In genomic region chr6:49208935-49209334, GRCm38 (mm10) we compare ENCODE assay signal across 8 mouse cellular contexts. TPM values are rescaled to one million over a fixed set of nuclear protein-coding genes. Genes with fewer than 3 reads are reported as not detected.
DNase-seq lines count a peak whose midpoint lies in the region; ATAC-seq and TF ChIP-seq lines count a peak whose summit lies in the region.

No protein-coding gene starts in this region.

- no peak overlapping the region for H3K9ac ChIP-seq in hindbrain, embryonic 16.5 days (ENCODE audit: low read depth, low read length)

- TF ChIP-seq CTCF in brain, embryonic 14.5 days (IDR thresholded peaks at IDR 0.05; ENCODE audit: borderline replicate concordance, extremely low read depth, insufficient read depth, insufficient read length): no peak

- H3K36me3 ChIP-seq in hindbrain, embryonic 10.5 days: peaks cover 57% of the 10 kb centered on the region
- H3K36me3 ChIP-seq in hindbrain, embryonic 16.5 days (ENCODE audit: control insufficient read depth, insufficient read depth, low read length): no peaks in the 10 kb centered on the region

- DNase-seq in hindbrain, embryonic 10.5 days (ENCODE audit: low spot score): peak; percentile 28
- DNase-seq in brain, embryonic 14.5 days (ENCODE audit: low read depth): peak; percentile 52
- DNase-seq in kidney, postnatal 4 days: peak; percentile 22 to 36
- DNase-seq in thymus, postnatal 14 days: peak; percentile 59
- no peak for DNase-seq in cerebellum, adult 9-11 months
- DNase-seq in layer of hippocampus, postnatal 25 days (ENCODE audit: extremely low spot score in 1 of 2, low spot score in 1 of 2): no peak

- H3K4me1 ChIP-seq in hindbrain, embryonic 10.5 days (replicated peaks): peaks cover 49% of the 10 kb centered on the region
- peaks cover 22% of the 10 kb centered on the region for H3K4me1 ChIP-seq in hindbrain, embryonic 16.5 days (ENCODE audit: control insufficient read depth, insufficient read depth, low read depth, low read length)

- no peak overlapping the region for H3K27ac ChIP-seq in hindbrain, embryonic 10.5 days
- no peak overlapping the region for H3K27ac ChIP-seq in hindbrain, embryonic 16.5 days (ENCODE audit: low read depth, low read length)

- no peaks in the 10 kb centered on the region for H3K27me3 ChIP-seq in hindbrain, embryonic 10.5 days (ENCODE audit: insufficient read depth, poor library complexity, severe bottlenecking)
- H3K27me3 ChIP-seq in hindbrain, embryonic 16.5 days (replicated peaks; ENCODE audit: control insufficient read depth, insufficient read depth, low read length): no peaks in the 10 kb centered on the region

- H3K9me3 ChIP-seq in hindbrain, embryonic 10.5 days: no peaks in the 10 kb centered on the region
- no peaks in the 10 kb centered on the region for H3K9me3 ChIP-seq in hindbrain, embryonic 16.5 days (ENCODE audit: control insufficient read depth, low read length)

- WGBS in hindbrain, embryonic 10.5 days: 88% methylated on average over 5 of the region's 5 CpGs
- 82% methylated on average over 5 of the region's 5 CpGs for WGBS in hindbrain, embryonic 16.5 days

- no peak for TF ChIP-seq POLR2A in brain, embryonic 14.5 days (IDR thresholded peaks at IDR 0.05; ENCODE audit: borderline replicate concordance, extremely low read depth, insufficient read depth, insufficient read length, poor library complexity, severe bottlenecking)

- H3K4me2 ChIP-seq in hindbrain, embryonic 16.5 days (ENCODE audit: low read length): no peak overlapping the region; the same call in 1 of the 2 replicates

- H3K4me3 ChIP-seq in hindbrain, embryonic 10.5 days: peak overlapping the region; percentile 9; the same call in 1 of the 2 replicates
- H3K4me3 ChIP-seq in hindbrain, embryonic 16.5 days (ENCODE audit: low read length): no peak overlapping the region

- no peak for ATAC-seq in hindbrain, embryonic 16.5 days
- peak; percentile 46 for ATAC-seq in CD4-positive, CD25-positive, alpha-beta regulatory T cell, adult 4 months

RNA-seq across cellular contexts. Expression of gene Igf2bp3, which starts 5.8 kb away (rescaled TPM):
- polyA plus RNA-seq in hindbrain, embryonic 10.5 days (2016; fragmentation: Nextera tagmentation; extraction: Ambion mirVana): 127 and 143 TPM in 2 replicates
- 15.5 and 19.2 TPM in 2 replicates for polyA plus RNA-seq in hindbrain, embryonic 16.5 days (2015; fragmentation: Nextera tagmentation; extraction: Ambion mirVana)
- polyA plus RNA-seq in CD4-positive, CD25-positive, alpha-beta regulatory T cell, adult 4 months (2017; shearing (Covaris generic)): 1 to 10 TPM; 1.2 to 3.0 TPM
- 22.0 and 22.6 TPM in 2 replicates for polyA plus RNA-seq in brain, embryonic 14.5 days (2012; rRNA removed)
- total RNA-seq in layer of hippocampus, postnatal 25 days (2021): under 1 TPM in 1 of 2 experiments, not detected in 1; 0.27 TPM

RNA-seq across cellular contexts. Expression of gene Tra2a, which starts 54.9 kb away (rescaled TPM):
- polyA plus RNA-seq in hindbrain, embryonic 10.5 days (2016; fragmentation: Nextera tagmentation; extraction: Ambion mirVana): 122 and 128 TPM in 2 replicates
- polyA plus RNA-seq in hindbrain, embryonic 16.5 days (2015; fragmentation: Nextera tagmentation; extraction: Ambion mirVana): 97.0 and 97.9 TPM in 2 replicates
- 10 to 100 TPM; 37.2 to 48.8 TPM for polyA plus RNA-seq in CD4-positive, CD25-positive, alpha-beta regulatory T cell, adult 4 months (2017; shearing (Covaris generic))
- polyA plus RNA-seq in brain, embryonic 14.5 days (2012; rRNA removed): 199 and 246 TPM in 2 replicates
- total RNA-seq in layer of hippocampus, postnatal 25 days (2021): 10 to 100 TPM; 73.6 to 78.1 TPM

Comparison
In these comparisons a context has a peak if more than half of its experiments do, and no peak if none do; other contexts are left out.
1. DNase-seq: peak in hindbrain, embryonic 10.5 days (single experiment), brain, embryonic 14.5 days (single experiment), kidney, postnatal 4 days (2 of 2) and thymus, postnatal 14 days (single experiment); none in cerebellum, adult 9-11 months (single experiment) and layer of hippocampus, postnatal 25 days (0 of 2).